Mouse (Mus musculus) ES-Bruce4 (cell line): ENCODE results near the gene Loxl4. TPM values are rescaled to one million over a fixed set of nuclear protein-coding genes. Genes with fewer than 3 reads are reported as not detected.

Source experiments
- H3K27ac ChIP-seq: 2 replicates; pipeline ENCODE4 v1.5.1; 2012; ENCODE audit warnings: low read length, inconsistent platforms; ENCODE audit not compliant: insufficient read depth
- H3K27me3 ChIP-seq: 2 replicates; pipeline ENCODE4 v1.6.1; 2012; ENCODE audit warnings: mild to moderate bottlenecking, low read length, inconsistent platforms; ENCODE audit not compliant: control insufficient read depth, poor library complexity, insufficient read depth, severe bottlenecking
- H3K36me3 ChIP-seq: 2 replicates; pipeline ENCODE4 v1.6.1; 2012; ENCODE audit warnings: inconsistent platforms, mild to moderate bottlenecking, low read length, moderate library complexity; ENCODE audit not compliant: control insufficient read depth, poor library complexity, insufficient read depth, severe bottlenecking
- H3K4me1 ChIP-seq: one replicate; pipeline ENCODE4 v1.8.1; 2011; ENCODE audit warnings: low read length; ENCODE audit not compliant: control insufficient read depth, insufficient read depth
- H3K4me3 ChIP-seq: 2 replicates; pipeline ENCODE4 v1.5.1; 2011; ENCODE audit warnings: low read depth, mild to moderate bottlenecking, low read length
- H3K9ac ChIP-seq: 2 replicates; pipeline ENCODE4 v1.6.1; 2012; ENCODE audit warnings: low read depth, mild to moderate bottlenecking, inconsistent platforms; ENCODE audit not compliant: poor library complexity, severe bottlenecking
- H3K9me3 ChIP-seq: replicated peaks from 2 replicates; pipeline ENCODE4 v1.6.1; 2012; ENCODE audit warnings: mild to moderate bottlenecking, low read length, inconsistent platforms; ENCODE audit not compliant: control insufficient read depth, poor library complexity, insufficient read depth, severe bottlenecking
- CTCF ChIP-seq: IDR thresholded peaks from one replicate; pipeline ENCODE4 v1.8.1; 2011; ENCODE audit warnings: low read depth, low read length
- EP300 ChIP-seq: IDR thresholded peaks from 2 replicates; pipeline ENCODE4 v1.6.1; 2011; ENCODE audit warnings: low read depth, low read length; ENCODE audit not compliant: insufficient read depth
- POLR2A ChIP-seq: IDR thresholded peaks from one replicate; pipeline ENCODE4 v1.8.1; 2011; ENCODE audit warnings: low read length; ENCODE audit not compliant: insufficient read depth
- polyA plus RNA-seq: library from polyadenylated mRNA; stranded (reverse); fragments of >200 nt; gene quantifications from 2 replicates; pipeline ENCODE4 v1.2.4, GENCODE M21; 2011; ENCODE audit warnings: low read depth; ENCODE audit not compliant: missing spikeins, insufficient read depth, insufficient read length

Loxl4 gene
- polyA plus RNA-seq, 1 experiment, result 3.1 TPM

DNA sequence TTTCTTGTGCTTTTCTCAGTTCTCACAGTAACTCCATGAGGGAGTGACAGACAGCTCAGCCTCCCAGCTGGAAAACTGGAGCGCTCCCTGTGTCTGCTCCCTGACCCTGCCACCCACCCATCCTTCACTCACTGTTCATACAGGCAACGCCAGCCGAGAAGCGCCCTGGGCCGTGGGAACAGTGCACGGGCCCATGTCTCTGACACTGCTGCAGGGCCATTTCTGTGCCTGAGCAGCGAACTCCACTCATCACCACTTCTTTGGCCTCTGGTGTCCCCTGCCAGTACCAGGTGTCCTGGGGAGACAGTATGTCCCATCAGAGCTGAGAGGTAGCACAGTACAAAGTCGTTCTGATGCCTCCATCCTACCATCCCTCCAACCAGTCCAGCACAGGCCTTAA lies 10.6 kb downstream of the Loxl4 start:
- Histone ChIP-seq H3K27ac (no peak overlapping the region), H3K9me3 (no peaks in the 10 kb centered on the region), H3K4me1 (no peaks in the 10 kb centered on the region), H3K4me3 (no peak overlapping the region), H3K27me3 (no peaks in the 10 kb centered on the region), H3K9ac (no peak overlapping the region), H3K36me3 (no peaks in the 10 kb centered on the region)
- TF ChIP-seq EP300, result no peak
- no peak for TF ChIP-seq CTCF
- no peak for TF ChIP-seq POLR2A

DNA sequence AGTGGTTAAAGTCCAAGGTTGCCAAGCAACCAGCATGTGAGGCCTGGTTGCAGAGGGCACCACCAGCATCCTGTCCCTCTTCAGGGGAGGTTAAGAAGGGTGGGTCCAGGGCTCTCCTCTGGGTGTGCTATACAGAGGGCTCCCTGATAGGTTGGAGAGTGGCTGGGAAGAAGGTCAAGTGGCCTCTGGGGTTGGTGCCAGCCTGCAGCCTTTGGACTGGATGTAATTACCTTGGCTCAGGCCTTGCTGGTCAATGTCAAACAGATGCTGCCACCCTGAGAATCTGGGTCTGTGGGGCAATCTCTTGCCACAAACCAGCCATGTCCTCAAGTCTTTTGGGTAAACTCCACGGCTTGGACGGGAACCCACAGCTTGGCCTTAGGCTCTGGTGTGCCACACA lies 11.2 kb downstream of the Loxl4 start:
- no peaks in the 10 kb centered on the region for H3K4me1 ChIP-seq
- no peak overlapping the region for H3K4me3 ChIP-seq
- no peak overlapping the region for H3K27ac ChIP-seq
- no peaks in the 10 kb centered on the region for H3K27me3 ChIP-seq
- H3K36me3 ChIP-seq, result no peaks in the 10 kb centered on the region
- no peak overlapping the region for H3K9ac ChIP-seq
- H3K9me3 ChIP-seq, result no peaks in the 10 kb centered on the region
- TF ChIP-seq EP300, result no peak
- TF ChIP-seq POLR2A, result no peak
- TF ChIP-seq CTCF, result no peak

DNA sequence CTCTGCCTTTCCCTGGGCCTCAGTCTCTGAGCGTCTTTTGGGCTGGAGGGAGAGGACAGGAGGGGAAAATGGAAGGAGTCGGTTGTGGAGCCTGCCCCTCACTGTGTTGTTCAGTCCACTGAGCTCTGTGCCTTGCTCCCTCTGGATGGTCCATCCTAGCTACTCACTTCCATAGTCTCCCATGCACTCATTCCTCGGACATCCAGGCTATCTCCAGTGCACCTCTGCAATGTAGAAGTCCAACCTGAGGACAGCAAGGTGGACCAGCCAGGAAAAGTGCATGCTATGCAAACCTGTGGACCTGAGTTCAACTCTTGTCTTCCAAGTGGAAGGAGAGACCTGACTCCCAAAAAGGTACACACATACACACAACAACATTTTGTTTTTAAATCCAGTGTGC lies 12.0 kb downstream of the Loxl4 start:
- Histone ChIP-seq H3K27ac (no peak overlapping the region), H3K27me3 (no peaks in the 10 kb centered on the region), H3K4me1 (no peaks in the 10 kb centered on the region), H3K9me3 (no peaks in the 10 kb centered on the region), H3K9ac (no peak overlapping the region), H3K36me3 (no peaks in the 10 kb centered on the region), H3K4me3 (no peak overlapping the region)
- no peak for TF ChIP-seq EP300

DNA sequence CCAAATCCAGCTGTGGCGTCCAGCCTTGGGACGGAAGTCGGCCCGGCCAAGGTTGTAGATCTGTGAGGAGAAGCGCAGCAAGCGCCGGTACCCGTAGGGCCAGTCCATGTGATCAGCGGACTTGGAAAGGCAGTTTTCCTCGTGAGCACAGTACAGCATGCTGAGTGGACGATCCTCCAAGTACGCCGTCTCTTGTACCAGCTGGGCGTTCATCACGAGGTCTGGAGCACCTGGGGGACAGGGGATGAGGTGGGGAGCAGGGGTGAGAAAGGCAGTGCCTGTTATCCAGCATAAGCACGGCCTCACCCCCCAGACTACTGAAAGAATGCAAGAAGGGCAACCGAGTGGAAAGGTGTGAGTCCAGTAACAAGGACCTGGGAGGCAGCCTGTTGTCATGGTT lies 12.7 kb downstream of the Loxl4 start:
- no peak overlapping the region for H3K27ac ChIP-seq
- no peaks in the 10 kb centered on the region for H3K27me3 ChIP-seq
- TF ChIP-seq EP300 (no peak), CTCF (no peak), POLR2A (no peak)
- no peaks in the 10 kb centered on the region for H3K9me3 ChIP-seq
- no peak overlapping the region for H3K4me3 ChIP-seq
- H3K4me1 ChIP-seq, result no peaks in the 10 kb centered on the region
- H3K36me3 ChIP-seq, result no peaks in the 10 kb centered on the region
- no peak overlapping the region for H3K9ac ChIP-seq

GRCm38 (mm10) chr19:42597896-42598295 lies 14.7 kb downstream of the Loxl4 start:
- H3K27me3 ChIP-seq, result no peaks in the 10 kb centered on the region
- no peak for TF ChIP-seq POLR2A
- no peak for TF ChIP-seq CTCF
- TF ChIP-seq EP300, result no peak
- no peak overlapping the region for H3K9ac ChIP-seq
- no peak overlapping the region for H3K4me3 ChIP-seq
- H3K4me1 ChIP-seq, result no peaks in the 10 kb centered on the region
- H3K36me3 ChIP-seq, result no peaks in the 10 kb centered on the region
- no peaks in the 10 kb centered on the region for H3K9me3 ChIP-seq
- no peak overlapping the region for H3K27ac ChIP-seq

DNA sequence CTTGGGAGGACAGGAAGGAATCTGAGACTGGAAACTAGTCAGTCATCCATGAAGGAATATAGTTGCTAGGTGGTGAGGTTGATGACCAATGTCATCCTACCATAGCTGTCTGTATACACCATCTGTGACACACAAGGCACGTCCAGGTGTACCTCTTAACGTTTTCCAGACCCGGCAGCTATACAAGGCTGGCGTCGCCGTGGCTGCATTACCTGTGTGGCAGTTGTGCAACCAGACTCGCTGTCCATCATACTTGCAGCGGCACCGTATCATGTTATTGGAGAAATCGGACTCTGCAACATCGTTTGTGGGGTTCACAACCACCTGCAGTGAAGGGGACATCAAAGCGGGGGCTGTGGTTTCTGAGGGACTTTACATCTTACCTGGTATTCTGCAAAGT lies 15.3 kb downstream of the Loxl4 start:
- Histone ChIP-seq H3K4me3 (no peak overlapping the region), H3K9me3 (no peaks in the 10 kb centered on the region), H3K27ac (no peak overlapping the region), H3K4me1 (no peaks in the 10 kb centered on the region), H3K9ac (no peak overlapping the region), H3K27me3 (no peaks in the 10 kb centered on the region), H3K36me3 (no peaks in the 10 kb centered on the region)
- TF ChIP-seq EP300, result no peak
- TF ChIP-seq CTCF, result no peak
- TF ChIP-seq POLR2A, result no peak
